Mouse (Mus musculus): ENCODE measurements around the gene Tbx6. TPM values are rescaled to one million over a fixed set of nuclear protein-coding genes. Genes with fewer than 3 reads are reported as not detected.

Gene Tbx6
- total and polyA plus RNA-seq, 3 experiments: 0.12 to 0.15 TPM; not detected in 1

- TF ChIP-seq NRF1 (IDR thresholded peaks at IDR 0.05; ENCODE audit: insufficient read depth, low read depth, low read length, poor library complexity, severe bottlenecking): peak; percentile 41; the same call in 1 of the 2 replicates
- no peak for TF ChIP-seq BHLHE40 (IDR thresholded peaks at IDR 0.05; ENCODE audit: borderline replicate concordance, low read depth, low read length)
These were observed 21.9 kb downstream of the Tbx6 start (continued) for GRCm38 (mm10) chr7:126803181-126803580.

- 0 out of 4 replicates have a peak, but pooled peaks of 1 of the 2 experiments have one; percentile 6 for TF ChIP-seq EP300 (IDR thresholded peaks at IDR 0.05; ENCODE audit: low read depth in 1 of 2, low read length in 2 of 2)
- TF ChIP-seq TAL1 (IDR thresholded peaks at IDR 0.05; ENCODE audit: low read length): peak; percentile 35; the same call in 1 of the 2 replicates
- TF ChIP-seq NRF1 (IDR thresholded peaks at IDR 0.05; ENCODE audit: insufficient read depth, low read depth, low read length, poor library complexity, severe bottlenecking): no peak
- TF ChIP-seq USF1 (IDR thresholded peaks at IDR 0.05; ENCODE audit: low read depth, low read length): no peak
- no peak overlapping the region for H3K4me3 ChIP-seq (ENCODE audit: control insufficient read depth in 1 of 2, insufficient read depth in 1 of 2, low read depth in 2 of 2, low read length in 2 of 2)
- peak; percentile 57 for DNase-seq (ENCODE audit: low read depth, low spot score)
- H3K9me3 ChIP-seq (replicated peaks; ENCODE audit: insufficient read depth, low read length): no peaks in the 10 kb centered on the region
- peak overlapping the region; percentile 41 for H3K9ac ChIP-seq (ENCODE audit: control insufficient read depth, low read depth, low read length, poor library complexity, severe bottlenecking)
- H3K4me1 ChIP-seq (ENCODE audit: control insufficient read depth in 1 of 2, insufficient read depth in 2 of 2, low read length in 2 of 2): peaks cover 20 to 47% of the 10 kb centered on the region in 2 experiments
- H3K36me3 ChIP-seq (ENCODE audit: control insufficient read depth in 1 of 2, insufficient read depth in 2 of 2, low read length in 2 of 2): peaks cover 0 to 39% of the 10 kb centered on the region in 2 experiments; a peak in 2 of 4 replicates
- peaks cover 7% of the 10 kb centered on the region for H3K79me2 ChIP-seq (ENCODE audit: control insufficient read depth, insufficient read depth, low read length, poor library complexity)
- H3K27me3 ChIP-seq (ENCODE audit: control insufficient read depth in 1 of 2, insufficient read depth in 2 of 2, low read length in 2 of 2): no peaks in the 10 kb centered on the region
- peak overlapping the region; percentile 66 for H3K27ac ChIP-seq (ENCODE audit: control insufficient read depth, low read depth, low read length)
These were observed 22.5 kb downstream of the Tbx6 start for GRCm38 (mm10) chr7:126803751-126804150.

GRCm38 (mm10) chr7:126806956-126807355 is 25.7 kb downstream of the Tbx6 start:
- Histone ChIP-seq H3K27me3 (ENCODE audit: control insufficient read depth in 1 of 2, insufficient read depth in 2 of 2, low read length in 2 of 2) (no peaks in the 10 kb centered on the region), H3K36me3 (ENCODE audit: control insufficient read depth in 1 of 2, insufficient read depth in 2 of 2, low read length in 2 of 2) (peaks cover 0 to 32% of the 10 kb centered on the region in 2 experiments; a peak in 2 of 4 replicates), H3K9me3 (replicated peaks; ENCODE audit: insufficient read depth, low read length) (no peaks in the 10 kb centered on the region), H3K27ac (ENCODE audit: control insufficient read depth, low read depth, low read length) (no peak overlapping the region), H3K4me3 (ENCODE audit: control insufficient read depth in 1 of 2, insufficient read depth in 1 of 2, low read depth in 2 of 2, low read length in 2 of 2) (no peak overlapping the region), H3K79me2 (ENCODE audit: control insufficient read depth, insufficient read depth, low read length, poor library complexity) (no peaks in the 10 kb centered on the region; the same call in 1 of the 2 replicates), H3K4me1 (ENCODE audit: control insufficient read depth in 1 of 2, insufficient read depth in 2 of 2, low read length in 2 of 2) (peaks cover 18 to 39% of the 10 kb centered on the region in 2 experiments), H3K9ac (ENCODE audit: control insufficient read depth, low read depth, low read length, poor library complexity, severe bottlenecking) (no peak overlapping the region)
- DNase-seq (ENCODE audit: low read depth, low spot score): no peak
- no peak for TF ChIP-seq ELF1 (IDR thresholded peaks at IDR 0.05; ENCODE audit: low read depth, low read length)
- TF ChIP-seq RCOR1 (IDR thresholded peaks at IDR 0.05; ENCODE audit: low read depth, low read length): no peak
- no peak for TF ChIP-seq UBTF (IDR thresholded peaks at IDR 0.05; ENCODE audit: borderline replicate concordance, insufficient read depth, low read depth, low read length)
- TF ChIP-seq TAL1 (IDR thresholded peaks at IDR 0.05; ENCODE audit: low read length): no peak
- TF ChIP-seq USF2 (IDR thresholded peaks at IDR 0.05; ENCODE audit: borderline replicate concordance in 1 of 2, insufficient read depth in 1 of 2, low read depth in 1 of 2, low read length in 2 of 2): no peak
- no peak for TF ChIP-seq RAD21 (IDR thresholded peaks at IDR 0.05; ENCODE audit: low read depth, low read length)
- no peak for TF ChIP-seq USF1 (IDR thresholded peaks at IDR 0.05; ENCODE audit: low read depth, low read length)
- no peak for TF ChIP-seq CHD1 (IDR thresholded peaks at IDR 0.05; ENCODE audit: low read depth, low read length)
- TF ChIP-seq MXI1 (IDR thresholded peaks at IDR 0.05; ENCODE audit: low read depth, low read length): no peak
- no peak for TF ChIP-seq ZKSCAN1 (IDR thresholded peaks at IDR 0.05; ENCODE audit: low read depth, low read length)
- TF ChIP-seq MAX (IDR thresholded peaks at IDR 0.05; ENCODE audit: low read length): no peak
- no peak for TF ChIP-seq KAT2A (conservative IDR thresholded peaks at IDR 0.05; ENCODE audit: low read depth, low read length)
- TF ChIP-seq MEF2A (IDR thresholded peaks at IDR 0.05; ENCODE audit: extremely low read depth, insufficient replicate concordance, low read depth, low read length, poor library complexity, severe bottlenecking): no peak
- TF ChIP-seq E2F4 (IDR thresholded peaks at IDR 0.05; ENCODE audit: borderline replicate concordance, low read depth, low read length): no peak
- TF ChIP-seq JUND (IDR thresholded peaks at IDR 0.05; ENCODE audit: low read depth, low read length): no peak
- TF ChIP-seq EP300 (IDR thresholded peaks at IDR 0.05; ENCODE audit: low read depth in 1 of 2, low read length in 2 of 2): no peak
- no peak for TF ChIP-seq SIN3A (IDR thresholded peaks at IDR 0.05; ENCODE audit: low read length)
- TF ChIP-seq ZC3H11A (IDR thresholded peaks at IDR 0.05; ENCODE audit: low read depth, low read length): no peak
- no peak for TF ChIP-seq GATA1 (IDR thresholded peaks at IDR 0.05; ENCODE audit: low read depth, low read length)
